Mouse (Mus musculus): ENCODE results near the gene Hace1.

DNA sequence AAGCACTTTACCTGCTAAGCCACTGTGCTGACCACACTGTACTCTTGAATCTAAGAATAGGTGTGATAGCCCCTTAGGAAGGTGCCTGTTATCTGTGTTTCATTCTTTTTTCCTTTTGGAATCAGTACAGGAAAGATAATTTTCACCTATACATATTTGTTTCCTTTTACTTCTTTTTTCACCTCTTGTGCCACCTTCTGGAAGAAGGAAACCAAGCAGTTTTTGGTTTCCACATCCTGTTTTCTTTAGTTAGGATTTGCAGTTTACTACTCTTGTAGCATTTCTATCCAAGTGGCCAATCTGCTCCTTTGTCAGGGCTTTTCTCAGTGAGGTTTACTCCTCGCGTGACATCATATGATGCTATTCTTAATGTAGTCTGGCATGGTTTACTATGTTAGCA is 76.4 kb downstream of the Hace1 start:
- no peak for TF ChIP-seq CTCF (IDR thresholded peaks at IDR 0.05; ENCODE audit: low read depth)
- no peak for TF ChIP-seq EP300 (IDR thresholded peaks at IDR 0.05; ENCODE audit: low read depth)
